In genomic region chr14:87044401-87044806, GRCm38 (mm10) we compare ENCODE assay signal across 15 mouse cellular contexts.
A peak's percentile ranks its signal among the peaks of the same experiment; 100 is the strongest.
DNase-seq lines count a peak whose midpoint lies in the region; ATAC-seq and TF ChIP-seq lines count a peak whose summit lies in the region.
"Had no signal": no experiment of that assay in that cellular context is flagged by ENCODE, and none has a peak within 500 bp of the region (broad histone marks: within the 10 kb centered on the region; RNA-seq: fewer than 3 reads in every experiment).

No protein-coding gene starts in this region.

- ATAC-seq in lung, embryonic 14.5 days (ENCODE audit: insufficient read depth), result no peak
- peak; percentile 59 for ATAC-seq in intestine, embryonic 15.5 days
- ATAC-seq: activated CD4-positive, CD25-positive, alpha-beta regulatory T cell, adult 4 months had no signal

- TF ChIP-seq CTCF in lung, embryonic 14.5 days (IDR thresholded peaks at IDR 0.05; ENCODE audit: low read depth), result no peak
- no peak for TF ChIP-seq CTCF in lung, adult 2 months (IDR thresholded peaks at IDR 0.05; ENCODE audit: insufficient read depth, low read length)

- H3K27me3 ChIP-seq in lung, embryonic 14.5 days (ENCODE audit: insufficient read depth, low read length), result no peaks in the 10 kb centered on the region
- H3K27me3 ChIP-seq in intestine, embryonic 15.5 days (replicated peaks), result no peaks in the 10 kb centered on the region
- no peaks in the 10 kb centered on the region for H3K27me3 ChIP-seq in splenic B cell, adult 2 months (ENCODE audit: control insufficient read depth, insufficient read depth, low read length, poor library complexity, severe bottlenecking)
- H3K27me3 ChIP-seq: limb, embryonic 12.5 days; midbrain, embryonic 12.5 days; neural tube, embryonic 12.5 days had no signal

- WGBS in lung, embryonic 14.5 days, result 40% methylated on average over 5 of the region's 5 CpGs
- 31% methylated on average over 5 of the region's 5 CpGs for WGBS in lung, adult 2 months
- WGBS in intestine, embryonic 15.5 days, result 36% methylated on average over 5 of the region's 5 CpGs

- H3K4me1 ChIP-seq in lung, embryonic 14.5 days (ENCODE audit: insufficient read depth), result no peaks in the 10 kb centered on the region
- H3K4me1 ChIP-seq in lung, adult 2 months (ENCODE audit: control insufficient read depth, insufficient read depth, low read length), result no peaks in the 10 kb centered on the region
- H3K4me1 ChIP-seq in intestine, embryonic 15.5 days (replicated peaks), result no peaks in the 10 kb centered on the region
- H3K4me1 ChIP-seq: limb, embryonic 12.5 days; midbrain, embryonic 12.5 days; neural tube, embryonic 12.5 days had no signal

- H3K9ac ChIP-seq in lung, embryonic 14.5 days, result no peak overlapping the region
- no peak overlapping the region for H3K9ac ChIP-seq in intestine, embryonic 15.5 days
- H3K9ac ChIP-seq: limb, embryonic 12.5 days; midbrain, embryonic 12.5 days; neural tube, embryonic 12.5 days had no signal

- H3K4me3 ChIP-seq in lung, embryonic 14.5 days (ENCODE audit: low read depth, low read length), result no peak overlapping the region
- H3K4me3 ChIP-seq in lung, adult 2 months (replicated peaks; ENCODE audit: extremely low read depth, low read depth, low read length), result no peak overlapping the region
- no peak overlapping the region for H3K4me3 ChIP-seq in intestine, embryonic 15.5 days (replicated peaks)
- H3K4me3 ChIP-seq: gastrocnemius, adult 2 months; limb, embryonic 12.5 days; midbrain, embryonic 12.5 days; neural tube, embryonic 12.5 days had no signal

- intact Hi-C loops in left cerebral cortex, postnatal 36 days (cut with DNase I), result no loop called here

- H3K36me3 ChIP-seq in lung, embryonic 14.5 days (ENCODE audit: insufficient read depth), result no peaks in the 10 kb centered on the region
- H3K36me3 ChIP-seq in intestine, embryonic 15.5 days, result no peaks in the 10 kb centered on the region
- no peaks in the 10 kb centered on the region for H3K36me3 ChIP-seq in splenic B cell, adult 2 months (ENCODE audit: control insufficient read depth, insufficient read depth, low read length, poor library complexity, severe bottlenecking)
- H3K36me3 ChIP-seq: limb, embryonic 12.5 days; midbrain, embryonic 12.5 days; neural tube, embryonic 12.5 days had no signal

- H3K9me3 ChIP-seq in lung, embryonic 14.5 days (ENCODE audit: low read depth, low read length), result no peaks in the 10 kb centered on the region
- H3K9me3 ChIP-seq in intestine, embryonic 15.5 days, result no peaks in the 10 kb centered on the region
- H3K9me3 ChIP-seq: limb, embryonic 12.5 days; midbrain, embryonic 12.5 days; neural tube, embryonic 12.5 days had no signal

- H3K4me2 ChIP-seq in lung, embryonic 14.5 days, result no peak overlapping the region
- no peak overlapping the region for H3K4me2 ChIP-seq in intestine, embryonic 15.5 days (replicated peaks)
- H3K4me2 ChIP-seq: heart, embryonic 11.5 days; limb, embryonic 12.5 days; midbrain, embryonic 12.5 days; neural tube, embryonic 12.5 days had no signal

- H3K27ac ChIP-seq in lung, embryonic 14.5 days (ENCODE audit: low read depth), result no peak overlapping the region
- no peak overlapping the region for H3K27ac ChIP-seq in intestine, embryonic 15.5 days
- H3K27ac ChIP-seq: gastrocnemius, adult 2 months; limb, embryonic 12.5 days; midbrain, embryonic 12.5 days; neural tube, embryonic 12.5 days had no signal

- TF ChIP-seq POLR2A in lung, adult 2 months (IDR thresholded peaks at IDR 0.05; ENCODE audit: borderline replicate concordance, extremely low read depth, low read depth, low read length), result no peak

- peak; percentile 4 for DNase-seq in lung, embryonic 14.5 days
- DNase-seq in lung, adult 2 months, result no peak
- peak; percentile 90 for DNase-seq in R1 (ENCODE audit: low read depth, low spot score)
- peak; percentile 27 for DNase-seq in splenic B cell, adult 2 months (ENCODE audit: low read depth, low spot score)
- no peak for DNase-seq in left cerebral cortex, postnatal 36 days (ENCODE audit: low spot score in 2 of 2)
- no peak for DNase-seq in adrenal gland, postnatal 25 days
- DNase-seq in cerebellum, postnatal 36 days, result no peak
- DNase-seq: cerebellum, postnatal 25 days; gastrocnemius, adult 2 months had no signal

Comparison
In these comparisons a context has a peak if more than half of its experiments do, and no peak if none do; other contexts are left out.
1. DNase-seq: peak in lung, embryonic 14.5 days (single experiment), R1 (single experiment) and splenic B cell, adult 2 months (single experiment); none in lung, adult 2 months (single experiment), left cerebral cortex, postnatal 36 days (0 of 2), adrenal gland, postnatal 25 days (single experiment) and cerebellum, postnatal 36 days (0 of 2).